Mouse (Mus musculus) kidney, embryonic 16.5 days (tissue): ENCODE results near the gene Tspear. TPM values are rescaled to one million over a fixed set of nuclear protein-coding genes. Genes with fewer than 3 reads are reported as not detected.

Experiments used
- ATAC-seq: fragments of 200-750 bp; cut with Nextera tagmentation; 2 replicates; pipeline ENCODE4 v1.8.0; 2017; ENCODE audit warnings: moderate TSS enrichment; ENCODE audit not compliant: low FRiP score, low TSS enrichment
- H3K27ac ChIP-seq: fragments of 300-500 bp; sonication (generic); 2 replicates; pipeline ENCODE4 v1.5.1; 2014; ENCODE audit warnings: low read length
- H3K27me3 ChIP-seq: fragments of 300-500 bp; sonication (generic); 2 replicates; pipeline ENCODE4 v1.6.1; 2014; ENCODE audit warnings: low read length, control low read depth, mixed read lengths; ENCODE audit not compliant: insufficient read depth
- H3K36me3 ChIP-seq: fragments of 300-500 bp; sonication (generic); 2 replicates; pipeline ENCODE4 v1.6.1; 2014; ENCODE audit warnings: low read length, control low read depth, mixed read lengths; ENCODE audit not compliant: insufficient read depth
- H3K4me1 ChIP-seq: fragments of 300-500 bp; sonication (generic); 2 replicates; pipeline ENCODE4 v1.6.1; 2014; ENCODE audit warnings: low read length, control low read depth, mixed read lengths; ENCODE audit not compliant: insufficient read depth
- H3K4me2 ChIP-seq: fragments of 300-500 bp; sonication (generic); replicated peaks from 2 replicates; pipeline ENCODE4 v1.6.1; 2014; ENCODE audit warnings: low read depth, low read length
- H3K4me3 ChIP-seq: fragments of 300-500 bp; sonication (generic); 2 replicates; pipeline ENCODE4 v1.5.1; 2014; ENCODE audit warnings: mild to moderate bottlenecking, low read length
- H3K9ac ChIP-seq: fragments of 300-500 bp; sonication (generic); replicated peaks from 2 replicates; pipeline ENCODE4 v1.6.1; 2014; ENCODE audit warnings: low read length
- H3K9me3 ChIP-seq: fragments of 300-500 bp; sonication (generic); 2 replicates; pipeline ENCODE4 v1.6.1; 2016; ENCODE audit warnings: low read length, control low read depth
- WGBS: fragments of 180-500 bp; shearing (Covaris S2); extraction: QIAGEN DNeasy Blood & Tissue Kit; methylation state at CpG from one replicate; pipeline ENCODE4 v1.1.7; 2014; 5-methylcytosine and 5-hydroxymethylcytosine counted together
- polyA plus RNA-seq: library from polyadenylated mRNA; unstranded; fragments of >200 nt; fragmentation: Nextera tagmentation; extraction: Ambion mirVana; gene quantifications from 2 replicates; pipeline ENCODE4 v1.2.1, GENCODE M21; 2015

Tspear gene
- polyA plus RNA-seq, 1 experiment from 2014 or later: 0.71 TPM

GRCm38 (mm10) chr10:77798921-77799508 lies 112.6 kb downstream of the Tspear start, which contains the start of gene Gm19668:
Gene Gm19668, minus strand, starts transcription at chr10:77799133.
- H3K4me2 ChIP-seq: no peak within 1 kb of the TSS
- WGBS: 47% methylated on average over 8 of the region's 8 CpGs

GRCm38 (mm10) chr10:77804095-77804494 lies 117.7 kb downstream of the Tspear start:
- 82% methylated on average over 3 of the region's 3 CpGs for WGBS

More at GRCm38 (mm10) chr10:77798921-77799508, 112.6 kb downstream of the Tspear start, which contains the start of gene Gm19668:
- Histone ChIP-seq H3K4me3 (no peak within 1 kb of the TSS), H3K27me3 (no peaks in the 10 kb centered on the region), H3K9ac (no peak within 1 kb of the TSS), H3K9me3 (no peaks in the 10 kb centered on the region), H3K27ac (no peak within 1 kb of the TSS), H3K4me1 (no peaks in the 10 kb centered on the region), H3K36me3 (no peaks in the 10 kb centered on the region)
- ATAC-seq: no peak

DNA sequence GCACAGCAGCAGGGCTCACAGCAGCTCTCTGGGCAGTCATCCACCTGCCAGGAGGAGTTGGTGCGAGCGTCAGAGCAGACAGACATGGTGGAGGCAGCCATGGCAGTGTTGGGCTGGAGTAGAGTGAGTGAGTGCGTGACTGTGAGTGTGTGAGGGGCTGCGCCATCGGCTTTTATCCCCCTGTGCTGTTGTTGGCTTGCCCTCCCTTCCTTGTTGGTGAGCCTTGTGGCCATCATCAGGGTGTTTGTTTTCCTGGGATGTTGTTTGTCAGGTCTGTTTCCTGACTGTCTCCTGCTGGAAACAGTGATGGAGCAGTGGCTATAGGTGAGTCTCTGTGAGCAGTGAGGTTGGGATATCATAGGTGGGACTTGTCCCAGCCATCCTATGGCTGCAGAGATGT lies 125.4 kb downstream of the Tspear start, which contains the start of gene Gm9507:
Gene Gm9507, minus strand, starts transcription at position 101 of the 400 bp plus-strand sequence.
- 78% methylated on average over 3 of the region's 5 CpGs for WGBS
- Histone ChIP-seq H3K4me3 (no peak within 1 kb of the TSS), H3K4me1 (no peaks in the 10 kb centered on the region), H3K4me2 (no peak within 1 kb of the TSS), H3K36me3 (no peaks in the 10 kb centered on the region), H3K9ac (no peak within 1 kb of the TSS), H3K27ac (no peak within 1 kb of the TSS), H3K27me3 (no peaks in the 10 kb centered on the region), H3K9me3 (no peaks in the 10 kb centered on the region; the same call in 1 of the 2 replicates)
- no peak for ATAC-seq

More at GRCm38 (mm10) chr10:77804095-77804494, 117.7 kb downstream of the Tspear start:
- Histone ChIP-seq H3K4me3 (no peak overlapping the region), H3K27me3 (no peaks in the 10 kb centered on the region), H3K27ac (no peak overlapping the region), H3K9ac (no peak overlapping the region), H3K4me2 (no peak overlapping the region), H3K9me3 (no peaks in the 10 kb centered on the region), H3K36me3 (no peaks in the 10 kb centered on the region), H3K4me1 (no peaks in the 10 kb centered on the region)
- ATAC-seq: no peak

DNA sequence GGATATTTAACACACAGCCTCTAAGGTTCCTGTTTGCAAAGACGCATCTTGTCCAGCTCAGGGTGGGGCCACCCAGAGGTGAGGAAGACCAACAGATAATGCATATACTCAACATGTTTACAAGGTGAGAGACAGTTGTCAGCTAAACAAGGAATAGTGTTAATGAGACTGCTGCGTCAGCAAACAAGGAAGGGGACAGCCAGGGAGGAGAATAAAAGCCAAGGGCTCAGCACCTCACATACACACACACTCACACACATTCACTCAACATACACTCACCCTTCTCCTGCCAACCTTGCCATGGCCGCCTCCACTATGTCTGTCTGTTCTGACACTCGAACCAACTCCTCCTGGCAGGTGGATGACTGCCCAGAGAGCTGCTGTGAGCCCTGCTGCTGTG lies 128.0 kb downstream of the Tspear start, which contains the start of gene Gm2696:
Gene Gm2696, plus strand, starts transcription at position 301 of the 400 bp plus-strand sequence.
- no peaks in the 10 kb centered on the region; the same call in 1 of the 2 replicates for H3K9me3 ChIP-seq
- no peaks in the 10 kb centered on the region for H3K27me3 ChIP-seq
- H3K4me1 ChIP-seq: no peaks in the 10 kb centered on the region
- ATAC-seq: no peak
- 60% methylated on average over 4 of the region's 4 CpGs for WGBS
- no peak within 1 kb of the TSS for H3K9ac ChIP-seq
- no peaks in the 10 kb centered on the region for H3K36me3 ChIP-seq
- H3K27ac ChIP-seq: no peak within 1 kb of the TSS
- H3K4me2 ChIP-seq: no peak within 1 kb of the TSS
- H3K4me3 ChIP-seq: no peak within 1 kb of the TSS

- ATAC-seq: no peak
- Histone ChIP-seq H3K4me3 (no peak overlapping the region), H3K27ac (no peak overlapping the region), H3K4me2 (no peak overlapping the region), H3K9ac (no peak overlapping the region), H3K27me3 (no peaks in the 10 kb centered on the region), H3K9me3 (no peaks in the 10 kb centered on the region), H3K36me3 (no peaks in the 10 kb centered on the region), H3K4me1 (no peaks in the 10 kb centered on the region)
- 41% methylated on average over 5 of the region's 5 CpGs for WGBS
Measured at GRCm38 (mm10) chr10:77815514-77815913, 129.1 kb downstream of the Tspear start.

DNA sequence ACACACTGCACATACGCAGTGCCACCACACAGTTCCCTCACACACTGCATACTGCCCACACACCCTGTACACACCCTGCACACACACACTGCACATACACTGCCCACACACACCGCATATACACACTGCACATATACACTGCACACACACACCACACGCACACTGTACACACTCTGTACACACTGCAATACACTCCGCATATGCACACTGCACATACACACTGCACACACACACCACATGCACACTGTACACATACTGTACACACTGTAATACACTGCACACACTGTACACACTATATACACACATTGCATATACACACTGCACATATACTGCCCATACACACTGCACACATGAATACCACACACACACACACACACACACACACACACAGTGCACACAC lies 132.2 kb downstream of the Tspear start:
- Histone ChIP-seq H3K9ac (no peak overlapping the region), H3K4me3 (no peak overlapping the region), H3K27me3 (no peaks in the 10 kb centered on the region), H3K36me3 (no peaks in the 10 kb centered on the region), H3K9me3 (no peaks in the 10 kb centered on the region), H3K4me2 (no peak overlapping the region), H3K27ac (no peak overlapping the region), H3K4me1 (no peaks in the 10 kb centered on the region)
- 98% methylated on average over 4 of the region's 4 CpGs for WGBS
- no peak for ATAC-seq

- Histone ChIP-seq H3K4me1 (no peaks in the 10 kb centered on the region), H3K27ac (no peak overlapping the region), H3K27me3 (no peaks in the 10 kb centered on the region), H3K9me3 (no peaks in the 10 kb centered on the region), H3K4me3 (no peak overlapping the region), H3K4me2 (no peak overlapping the region), H3K36me3 (no peaks in the 10 kb centered on the region), H3K9ac (no peak overlapping the region)
- ATAC-seq: no peak
- WGBS: 38% methylated on average over 4 of the region's 4 CpGs
Measured at GRCm38 (mm10) chr10:77819203-77819602, 132.8 kb downstream of the Tspear start.

DNA sequence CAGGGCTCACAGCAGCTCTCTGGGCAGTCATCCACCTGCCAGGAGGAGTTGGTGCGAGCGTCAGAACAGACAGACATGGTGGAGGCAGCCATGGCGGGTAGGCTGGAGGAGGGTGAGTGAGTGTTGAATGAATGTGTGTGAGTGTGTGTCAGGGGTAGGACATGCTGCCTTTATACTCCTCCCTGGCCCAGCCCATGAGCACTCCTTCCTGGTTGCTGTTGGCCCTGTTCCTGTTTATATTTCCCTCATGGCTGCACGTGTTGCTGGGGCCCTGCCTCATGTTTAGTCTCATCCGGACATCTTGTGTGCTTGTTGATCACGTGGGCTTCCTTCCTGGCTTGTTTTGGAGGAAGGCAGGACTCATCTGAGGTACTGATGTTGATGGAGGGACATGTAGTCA lies 140.6 kb downstream of the Tspear start, which contains the start of gene Krtap10-4:
Gene Krtap10-4, minus strand, starts transcription at position 145 of the 400 bp plus-strand sequence.
- 69% methylated on average over 6 of the region's 6 CpGs for WGBS
- no peak for ATAC-seq
- Histone ChIP-seq H3K27me3 (no peaks in the 10 kb centered on the region), H3K4me3 (no peak within 1 kb of the TSS), H3K9ac (no peak within 1 kb of the TSS), H3K36me3 (no peaks in the 10 kb centered on the region), H3K9me3 (no peaks in the 10 kb centered on the region), H3K4me1 (no peaks in the 10 kb centered on the region), H3K27ac (no peak within 1 kb of the TSS), H3K4me2 (no peak within 1 kb of the TSS)

GRCm38 (mm10) chr10:77835647-77836046 lies 149.3 kb downstream of the Tspear start, which contains the start of gene Krtap10-10:
Gene Krtap10-10, plus strand, starts transcription at chr10:77835947.
- Histone ChIP-seq H3K36me3 (no peaks in the 10 kb centered on the region), H3K4me2 (no peak within 1 kb of the TSS), H3K27ac (no peak within 1 kb of the TSS), H3K9ac (no peak within 1 kb of the TSS), H3K4me3 (no peak within 1 kb of the TSS), H3K9me3 (no peaks in the 10 kb centered on the region), H3K27me3 (no peaks in the 10 kb centered on the region), H3K4me1 (no peaks in the 10 kb centered on the region)
- ATAC-seq: no peak
- WGBS: 73% methylated on average over 9 of the region's 9 CpGs

DNA sequence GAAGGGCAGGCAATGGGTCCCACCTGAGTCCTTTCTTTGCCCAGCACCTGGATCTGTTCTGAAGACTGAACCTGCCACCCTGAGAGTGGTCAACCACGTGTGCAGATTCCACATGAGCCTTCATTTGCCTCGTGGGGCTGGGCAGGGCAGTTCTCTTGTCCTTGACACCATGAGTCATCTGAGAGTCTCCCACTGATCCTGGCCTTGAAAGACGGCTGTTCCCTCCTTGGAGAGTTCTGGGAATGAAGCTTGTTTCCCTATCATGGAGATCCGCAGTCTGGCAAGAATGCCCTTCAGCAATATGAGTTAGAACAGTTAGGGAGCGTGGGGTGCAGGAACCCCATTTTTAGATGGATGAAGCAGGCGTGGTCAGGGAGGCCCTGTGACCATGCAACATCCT lies 152.6 kb downstream of the Tspear start:
- no peak overlapping the region for H3K4me2 ChIP-seq
- no peaks in the 10 kb centered on the region for H3K4me1 ChIP-seq
- no peak overlapping the region for H3K27ac ChIP-seq
- 71% methylated on average over 6 of the region's 6 CpGs for WGBS
- ATAC-seq: no peak
- no peak overlapping the region for H3K9ac ChIP-seq
- H3K36me3 ChIP-seq: no peaks in the 10 kb centered on the region
- no peaks in the 10 kb centered on the region for H3K27me3 ChIP-seq
- peaks cover 6% of the 10 kb centered on the region; the same call in 1 of the 2 replicates for H3K9me3 ChIP-seq
- H3K4me3 ChIP-seq: no peak overlapping the region
